Mouse (Mus musculus): Measurements from ENCODE around the gene Pctp. TPM values are rescaled to one million over a fixed set of nuclear protein-coding genes. Genes with fewer than 3 reads are reported as not detected.

Gene Pctp
- polyA plus RNA-seq, 1 experiment, result 0.05 TPM

GRCm38 (mm10) chr11:90025891-90026801 lies 23.5 kb upstream of the Pctp start:
- no peaks in the 10 kb centered on the region for H3K36me3 ChIP-seq (ENCODE audit: control insufficient read depth)
- H3K4me3 ChIP-seq (replicated peaks), result no peak overlapping the region
- TF ChIP-seq GATA1 (IDR thresholded peaks at IDR 0.05; ENCODE audit: low read length), result no peak
- TF ChIP-seq TAL1 (IDR thresholded peaks at IDR 0.05; ENCODE audit: low read length), result no peak
- H3K9me3 ChIP-seq (ENCODE audit: control insufficient read depth, low read length), result no peaks in the 10 kb centered on the region
- no peaks in the 10 kb centered on the region for H3K4me1 ChIP-seq (ENCODE audit: control insufficient read depth)
- H3K27me3 ChIP-seq (ENCODE audit: control insufficient read depth), result peaks cover 5% of the 10 kb centered on the region

GRCm38 (mm10) chr11:90019161-90019560 lies 16.5 kb upstream of the Pctp start:
- H3K4me1 ChIP-seq (ENCODE audit: control insufficient read depth), result no peaks in the 10 kb centered on the region
- H3K27me3 ChIP-seq (ENCODE audit: control insufficient read depth), result no peaks in the 10 kb centered on the region
- H3K4me3 ChIP-seq (replicated peaks), result no peak overlapping the region
- no peaks in the 10 kb centered on the region for H3K9me3 ChIP-seq (ENCODE audit: control insufficient read depth, low read length)
- TF ChIP-seq TAL1 (IDR thresholded peaks at IDR 0.05; ENCODE audit: low read length), result no peak
- TF ChIP-seq GATA1 (IDR thresholded peaks at IDR 0.05; ENCODE audit: low read length), result no peak
- H3K36me3 ChIP-seq (ENCODE audit: control insufficient read depth), result no peaks in the 10 kb centered on the region

GRCm38 (mm10) chr11:90015281-90015680 lies 12.6 kb upstream of the Pctp start:
- no peaks in the 10 kb centered on the region for H3K9me3 ChIP-seq (ENCODE audit: control insufficient read depth, low read length)
- H3K4me3 ChIP-seq (replicated peaks), result no peak overlapping the region
- H3K27me3 ChIP-seq (ENCODE audit: control insufficient read depth), result no peaks in the 10 kb centered on the region
- no peaks in the 10 kb centered on the region for H3K4me1 ChIP-seq (ENCODE audit: control insufficient read depth)
- no peaks in the 10 kb centered on the region for H3K36me3 ChIP-seq (ENCODE audit: control insufficient read depth)
- TF ChIP-seq GATA1 (IDR thresholded peaks at IDR 0.05; ENCODE audit: low read length), result no peak
- TF ChIP-seq TAL1 (IDR thresholded peaks at IDR 0.05; ENCODE audit: low read length), result no peak

GRCm38 (mm10) chr11:90013657-90014056 lies 11.0 kb upstream of the Pctp start:
- H3K4me1 ChIP-seq (ENCODE audit: control insufficient read depth), result no peaks in the 10 kb centered on the region
- H3K27me3 ChIP-seq (ENCODE audit: control insufficient read depth), result no peaks in the 10 kb centered on the region
- H3K9me3 ChIP-seq (ENCODE audit: control insufficient read depth, low read length), result no peaks in the 10 kb centered on the region
- H3K36me3 ChIP-seq (ENCODE audit: control insufficient read depth), result no peaks in the 10 kb centered on the region
- H3K4me3 ChIP-seq (replicated peaks), result no peak overlapping the region
- TF ChIP-seq GATA1 (IDR thresholded peaks at IDR 0.05; ENCODE audit: low read length) (no peak), TAL1 (IDR thresholded peaks at IDR 0.05; ENCODE audit: low read length) (no peak)

- Histone ChIP-seq H3K4me1 (ENCODE audit: control insufficient read depth) (peaks cover 1% of the 10 kb centered on the region; the same call in 1 of the 2 replicates), H3K36me3 (ENCODE audit: control insufficient read depth) (no peaks in the 10 kb centered on the region), H3K4me3 (replicated peaks) (no peak overlapping the region), H3K9me3 (ENCODE audit: control insufficient read depth, low read length) (no peaks in the 10 kb centered on the region), H3K27me3 (ENCODE audit: control insufficient read depth) (no peaks in the 10 kb centered on the region)
- TF ChIP-seq TAL1 (IDR thresholded peaks at IDR 0.05; ENCODE audit: low read length) (no peak), GATA1 (IDR thresholded peaks at IDR 0.05; ENCODE audit: low read length) (no peak)
These were observed 5.3 kb upstream of the Pctp start for GRCm38 (mm10) chr11:90007791-90008531.

- H3K4me3 ChIP-seq (replicated peaks), result no peak overlapping the region
- H3K36me3 ChIP-seq (ENCODE audit: control insufficient read depth), result no peaks in the 10 kb centered on the region
- TF ChIP-seq GATA1 (IDR thresholded peaks at IDR 0.05; ENCODE audit: low read length), result no peak
- no peaks in the 10 kb centered on the region for H3K27me3 ChIP-seq (ENCODE audit: control insufficient read depth)
- H3K9me3 ChIP-seq (ENCODE audit: control insufficient read depth, low read length), result no peaks in the 10 kb centered on the region
- peaks cover 10% of the 10 kb centered on the region for H3K4me1 ChIP-seq (ENCODE audit: control insufficient read depth)
These were observed 3.4 kb upstream of the Pctp start for GRCm38 (mm10) chr11:90006111-90006510.

- Histone ChIP-seq H3K27me3 (ENCODE audit: control insufficient read depth) (no peaks in the 10 kb centered on the region), H3K4me1 (ENCODE audit: control insufficient read depth) (peaks cover 10% of the 10 kb centered on the region), H3K4me3 (replicated peaks) (no peak overlapping the region), H3K36me3 (ENCODE audit: control insufficient read depth) (no peaks in the 10 kb centered on the region; the same call in 1 of the 2 replicates), H3K9me3 (ENCODE audit: control insufficient read depth, low read length) (no peaks in the 10 kb centered on the region)
- TF ChIP-seq GATA1 (IDR thresholded peaks at IDR 0.05; ENCODE audit: low read length) (no peak), TAL1 (IDR thresholded peaks at IDR 0.05; ENCODE audit: low read length) (no peak)
These were observed 692 bp upstream of the Pctp start for GRCm38 (mm10) chr11:90003386-90003785.

DNA sequence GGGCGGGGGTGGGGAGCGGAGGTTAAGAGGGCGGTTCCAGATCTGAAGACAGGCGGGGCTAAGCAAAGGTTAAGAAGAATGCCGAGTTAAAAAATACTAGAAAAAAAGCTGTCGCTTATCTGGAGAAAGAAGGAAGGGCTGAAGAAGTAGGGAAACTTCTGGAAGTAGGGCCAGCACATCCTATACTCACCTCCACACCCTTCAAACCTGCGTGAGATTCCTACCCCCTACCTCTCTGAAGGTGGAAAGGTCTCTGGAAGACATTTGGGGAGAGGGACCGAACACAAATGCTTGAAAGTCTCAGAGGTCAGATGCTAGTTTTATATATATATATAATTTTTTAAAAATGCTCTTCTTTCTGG lies 274 bp upstream of the Pctp start:
- TF ChIP-seq GATA1 (IDR thresholded peaks at IDR 0.05; ENCODE audit: low read length) (no peak), TAL1 (IDR thresholded peaks at IDR 0.05; ENCODE audit: low read length) (no peak)
- Histone ChIP-seq H3K4me1 (ENCODE audit: control insufficient read depth) (peaks cover 10% of the 10 kb centered on the region), H3K36me3 (ENCODE audit: control insufficient read depth) (no peaks in the 10 kb centered on the region; the same call in 1 of the 2 replicates), H3K27me3 (ENCODE audit: control insufficient read depth) (no peaks in the 10 kb centered on the region), H3K9me3 (ENCODE audit: control insufficient read depth, low read length) (no peaks in the 10 kb centered on the region), H3K4me3 (replicated peaks) (peak overlapping the region; percentile 66)

Data from erythroblast, embryonic 14.5 days (primary cell).